Mouse (Mus musculus): ENCODE data around the gene Kdm5b. TPM values are rescaled to one million over a fixed set of nuclear protein-coding genes. Genes with fewer than 3 reads are reported as not detected.
"Not testable (repeated sequence)": the region's sequence is repeated elsewhere in the genome, so short reads cannot be mapped to it uniquely, and the experiment has no call there.

Gene Kdm5b
- polyA plus RNA-seq, 1 experiment from 2014 or later: 12.6 TPM

DNA sequence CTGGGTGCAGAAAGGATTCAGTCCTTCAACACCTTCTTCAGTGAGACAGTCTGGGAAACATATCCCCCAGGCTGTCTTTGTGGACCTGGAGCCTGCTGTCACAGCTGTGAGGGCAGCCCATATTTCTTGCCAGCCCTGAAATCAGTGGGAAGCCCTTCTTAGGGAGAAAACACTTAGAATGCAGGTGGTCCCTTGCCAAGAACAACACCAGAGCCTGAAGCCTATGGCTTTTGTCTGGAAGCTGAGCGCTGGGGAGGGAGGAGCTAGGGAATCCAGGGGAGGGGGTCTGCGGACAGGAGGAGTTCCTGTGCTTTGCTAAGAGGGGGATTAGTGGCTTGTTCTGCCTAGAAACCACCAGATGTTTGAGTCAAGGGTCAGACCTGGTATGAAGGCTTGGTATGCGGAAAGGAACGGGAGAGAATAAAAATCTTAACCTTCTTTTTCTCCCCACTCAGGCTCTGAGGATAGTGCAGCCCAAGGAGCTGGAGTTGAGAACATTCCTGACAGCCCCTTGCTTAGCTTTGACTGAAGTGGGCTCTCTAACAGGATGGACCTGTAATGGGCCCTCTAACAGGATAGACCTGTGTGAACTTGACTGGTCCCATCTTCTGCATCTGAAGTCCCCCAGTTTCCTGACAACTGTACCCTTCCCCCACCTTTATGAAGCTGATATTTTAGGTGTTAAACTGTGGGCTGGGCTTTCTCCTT, 43.3 kb upstream of the Kdm5b start:
- no peaks in the 10 kb centered on the region for H3K27me3 ChIP-seq (replicated peaks; ENCODE audit: control insufficient read depth, insufficient read depth, low read length)
- 39% methylated on average over 4 of the region's 4 CpGs for WGBS
- H3K36me3 ChIP-seq (ENCODE audit: control insufficient read depth, insufficient read depth): no peaks in the 10 kb centered on the region
- H3K9ac ChIP-seq (ENCODE audit: low read depth, low read length): no peak overlapping the region
- peaks cover 5% of the 10 kb centered on the region; the same call in 1 of the 2 replicates for H3K4me1 ChIP-seq (replicated peaks; ENCODE audit: control insufficient read depth, insufficient read depth, low read length)
- H3K27ac ChIP-seq (ENCODE audit: low read depth, low read length): no peak overlapping the region
- H3K9me3 ChIP-seq (ENCODE audit: control insufficient read depth): no peaks in the 10 kb centered on the region
- H3K4me3 ChIP-seq (ENCODE audit: low read depth, low read length): no peak overlapping the region
- H3K4me2 ChIP-seq (replicated peaks; ENCODE audit: low read depth): no peak overlapping the region
- no peak for ATAC-seq
- no peak for TF ChIP-seq CTCF (IDR thresholded peaks at IDR 0.05; ENCODE audit: low read depth)

- WGBS: 95% methylated on average over 14 of the region's 14 CpGs
- H3K9ac ChIP-seq (ENCODE audit: low read depth, low read length); H3K4me1 ChIP-seq (replicated peaks; ENCODE audit: control insufficient read depth, insufficient read depth, low read length); H3K9me3 ChIP-seq (ENCODE audit: control insufficient read depth); H3K4me3 ChIP-seq (ENCODE audit: low read depth, low read length); H3K27me3 ChIP-seq (replicated peaks; ENCODE audit: control insufficient read depth, insufficient read depth, low read length); ATAC-seq; H3K36me3 ChIP-seq (ENCODE audit: control insufficient read depth, insufficient read depth); H3K4me2 ChIP-seq (replicated peaks; ENCODE audit: low read depth); H3K27ac ChIP-seq (ENCODE audit: low read depth, low read length): not testable (repeated sequence)
Observed at GRCm38 (mm10) chr1:134517841-134518240, 42.1 kb upstream of the Kdm5b start.

DNA sequence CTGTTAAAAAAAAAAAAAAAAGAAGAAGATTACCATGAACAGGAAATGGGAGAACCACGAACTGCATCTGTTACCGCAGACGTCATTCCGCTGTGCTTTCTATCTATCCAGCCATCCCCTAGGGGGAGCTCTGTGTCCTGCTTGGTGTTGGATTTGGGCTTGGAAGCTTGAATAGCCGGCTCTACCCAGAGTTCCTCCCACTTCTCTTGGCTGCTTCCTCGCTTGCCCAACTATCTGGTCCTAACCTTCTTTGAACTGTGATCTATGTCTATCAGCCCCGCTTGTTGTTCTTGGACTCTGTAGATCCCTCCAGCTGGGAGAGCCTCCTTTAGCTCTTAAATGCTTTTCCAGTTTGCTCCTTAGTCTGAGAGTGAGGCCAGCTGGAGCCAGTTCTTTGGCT, 41.3 kb upstream of the Kdm5b start:
- Histone ChIP-seq H3K27me3 (replicated peaks; ENCODE audit: control insufficient read depth, insufficient read depth, low read length) (no peaks in the 10 kb centered on the region), H3K4me2 (replicated peaks; ENCODE audit: low read depth) (no peak overlapping the region), H3K4me3 (ENCODE audit: low read depth, low read length) (no peak overlapping the region), H3K36me3 (ENCODE audit: control insufficient read depth, insufficient read depth) (no peaks in the 10 kb centered on the region), H3K4me1 (replicated peaks; ENCODE audit: control insufficient read depth, insufficient read depth, low read length) (peaks cover 5% of the 10 kb centered on the region; the same call in 1 of the 2 replicates), H3K9ac (ENCODE audit: low read depth, low read length) (no peak overlapping the region), H3K9me3 (ENCODE audit: control insufficient read depth) (no peaks in the 10 kb centered on the region), H3K27ac (ENCODE audit: low read depth, low read length) (no peak overlapping the region)
- WGBS: 6% methylated on average over 7 of the region's 7 CpGs
- peak; percentile 65 for ATAC-seq
- TF ChIP-seq CTCF (IDR thresholded peaks at IDR 0.05; ENCODE audit: low read depth): peak; percentile 93

DNA sequence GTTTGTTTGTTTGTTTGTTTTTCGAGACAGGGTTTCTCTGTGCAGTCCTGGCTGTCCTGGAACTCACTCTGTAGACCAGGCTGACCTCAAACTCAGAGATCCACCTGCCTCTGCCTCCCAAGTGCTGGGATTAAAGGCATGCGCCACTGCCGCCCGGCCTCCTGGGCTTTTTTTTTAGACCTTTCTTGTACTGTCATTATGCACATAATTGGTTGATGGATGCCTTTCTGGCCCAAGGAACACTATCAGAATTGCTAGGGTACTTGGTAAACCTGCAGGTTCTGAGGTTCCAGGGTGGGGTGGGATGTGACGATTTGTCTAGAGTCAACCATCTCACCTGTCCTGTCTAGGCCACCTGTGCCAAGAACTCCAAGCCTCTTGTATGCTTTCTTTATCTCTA, 40.8 kb upstream of the Kdm5b start:
- not testable (repeated sequence) for ATAC-seq; H3K27ac ChIP-seq (ENCODE audit: low read depth, low read length); H3K4me3 ChIP-seq (ENCODE audit: low read depth, low read length); H3K4me1 ChIP-seq (replicated peaks; ENCODE audit: control insufficient read depth, insufficient read depth, low read length); H3K4me2 ChIP-seq (replicated peaks; ENCODE audit: low read depth); H3K9ac ChIP-seq (ENCODE audit: low read depth, low read length); H3K27me3 ChIP-seq (replicated peaks; ENCODE audit: control insufficient read depth, insufficient read depth, low read length); H3K36me3 ChIP-seq (ENCODE audit: control insufficient read depth, insufficient read depth); H3K9me3 ChIP-seq (ENCODE audit: control insufficient read depth)
- WGBS: 88% methylated on average over 5 of the region's 5 CpGs

- Histone ChIP-seq H3K4me3 (ENCODE audit: low read depth, low read length) (no peak overlapping the region), H3K27ac (ENCODE audit: low read depth, low read length) (no peak overlapping the region), H3K27me3 (replicated peaks; ENCODE audit: control insufficient read depth, insufficient read depth, low read length) (no peaks in the 10 kb centered on the region), H3K4me1 (replicated peaks; ENCODE audit: control insufficient read depth, insufficient read depth, low read length) (peaks cover 5% of the 10 kb centered on the region; the same call in 1 of the 2 replicates), H3K9me3 (ENCODE audit: control insufficient read depth) (no peaks in the 10 kb centered on the region), H3K4me2 (replicated peaks; ENCODE audit: low read depth) (no peak overlapping the region), H3K9ac (ENCODE audit: low read depth, low read length) (no peak overlapping the region), H3K36me3 (ENCODE audit: control insufficient read depth, insufficient read depth) (no peaks in the 10 kb centered on the region)
- TF ChIP-seq CTCF (IDR thresholded peaks at IDR 0.05; ENCODE audit: low read depth): no peak
- WGBS: 62% methylated on average over 8 of the region's 8 CpGs
- ATAC-seq: no peak
Observed at GRCm38 (mm10) chr1:134520001-134520721, 39.8 kb upstream of the Kdm5b start.

DNA sequence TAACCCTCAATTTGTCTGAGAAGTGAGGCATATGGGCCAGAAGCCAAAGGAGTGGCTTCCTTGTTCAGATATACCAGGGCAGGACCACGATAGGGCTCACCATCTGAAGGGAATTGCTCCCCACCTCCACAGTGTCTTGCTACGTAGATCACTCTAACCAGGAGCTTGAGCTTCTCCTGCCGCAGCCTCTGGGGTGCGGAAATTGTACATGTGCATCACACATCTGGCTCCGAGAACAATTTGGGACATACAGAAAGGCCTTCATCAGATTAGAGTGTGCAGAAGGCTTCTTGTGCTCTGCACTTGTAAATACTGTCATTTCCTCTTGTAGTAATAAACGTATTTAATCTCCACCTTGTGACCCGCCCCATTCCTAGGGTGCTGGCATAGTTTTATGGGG, 38.8 kb upstream of the Kdm5b start:
- Histone ChIP-seq H3K36me3 (ENCODE audit: control insufficient read depth, insufficient read depth) (no peaks in the 10 kb centered on the region), H3K9ac (ENCODE audit: low read depth, low read length) (no peak overlapping the region), H3K27me3 (replicated peaks; ENCODE audit: control insufficient read depth, insufficient read depth, low read length) (no peaks in the 10 kb centered on the region), H3K9me3 (ENCODE audit: control insufficient read depth) (no peaks in the 10 kb centered on the region), H3K4me1 (replicated peaks; ENCODE audit: control insufficient read depth, insufficient read depth, low read length) (peaks cover 5% of the 10 kb centered on the region; the same call in 1 of the 2 replicates), H3K4me2 (replicated peaks; ENCODE audit: low read depth) (no peak overlapping the region), H3K4me3 (ENCODE audit: low read depth, low read length) (no peak overlapping the region), H3K27ac (ENCODE audit: low read depth, low read length) (peak overlapping the region; percentile 50; the same call in 1 of the 2 replicates)
- WGBS: 52% methylated on average over 7 of the region's 7 CpGs
- peak; percentile 39; the same call in 1 of the 2 replicates for ATAC-seq
- no peak for TF ChIP-seq CTCF (IDR thresholded peaks at IDR 0.05; ENCODE audit: low read depth)
